Mouse (Mus musculus): ENCODE results near the gene Runx1. TPM values are rescaled to one million over a fixed set of nuclear protein-coding genes. Genes with fewer than 3 reads are reported as not detected.

Gene Runx1
- polyA plus RNA-seq, 2 experiments, result 3.0 to 4.4 TPM

GRCm38 (mm10) chr16:92645423-92646115, 180.4 kb downstream of the Runx1 start:
- H3K4me3 ChIP-seq (ENCODE audit: insufficient read depth in 1 of 2, low read depth in 2 of 2, low read length in 2 of 2), result no peak overlapping the region
- no peak for DNase-seq (ENCODE audit: low read depth in 3 of 3, low spot score in 3 of 3)
- 75% methylated on average over 22 of the region's 22 CpGs for WGBS (ENCODE audit: insufficient replicate concordance)
- no peak overlapping the region for H3K4me2 ChIP-seq (ENCODE audit: low read depth)
- no peaks in the 10 kb centered on the region; the same call in 1 of the 2 replicates for H3K36me3 ChIP-seq (replicated peaks; ENCODE audit: control insufficient read depth, insufficient read depth, low read depth)
- no peaks in the 10 kb centered on the region for H3K9me3 ChIP-seq (ENCODE audit: control insufficient read depth, low read length)
- H3K27ac ChIP-seq, result no peak overlapping the region
- no peak for TF ChIP-seq CTCF (IDR thresholded peaks at IDR 0.05; ENCODE audit: low read depth)
- no peak for TF ChIP-seq EP300 (IDR thresholded peaks at IDR 0.05; ENCODE audit: low read depth)
- H3K4me1 ChIP-seq (replicated peaks; ENCODE audit: control insufficient read depth in 2 of 2, insufficient read depth in 2 of 2, low read length in 1 of 2), result no peaks in the 10 kb centered on the region
- ATAC-seq (ENCODE audit: insufficient read depth), result no peak
- no peak overlapping the region for H3K9ac ChIP-seq (replicated peaks)
- H3K27me3 ChIP-seq (ENCODE audit: control insufficient read depth, insufficient read depth, low read length), result no peaks in the 10 kb centered on the region

GRCm38 (mm10) chr16:92644718-92645422, 181.1 kb downstream of the Runx1 start:
- Histone ChIP-seq H3K4me3 (ENCODE audit: insufficient read depth in 1 of 2, low read depth in 2 of 2, low read length in 2 of 2) (no peak overlapping the region), H3K27ac (no peak overlapping the region), H3K4me1 (replicated peaks; ENCODE audit: control insufficient read depth in 2 of 2, insufficient read depth in 2 of 2, low read length in 1 of 2) (no peaks in the 10 kb centered on the region), H3K27me3 (ENCODE audit: control insufficient read depth, insufficient read depth, low read length) (no peaks in the 10 kb centered on the region), H3K9me3 (ENCODE audit: control insufficient read depth, low read length) (no peaks in the 10 kb centered on the region), H3K36me3 (replicated peaks; ENCODE audit: control insufficient read depth, insufficient read depth, low read depth) (no peaks in the 10 kb centered on the region; the same call in 1 of the 2 replicates), H3K9ac (replicated peaks) (no peak overlapping the region), H3K4me2 (ENCODE audit: low read depth) (no peak overlapping the region)
- no peak for DNase-seq (ENCODE audit: low read depth in 3 of 3, low spot score in 3 of 3)
- ATAC-seq (ENCODE audit: insufficient read depth), result no peak
- TF ChIP-seq CTCF (IDR thresholded peaks at IDR 0.05; ENCODE audit: low read depth), result no peak
- no peak for TF ChIP-seq EP300 (IDR thresholded peaks at IDR 0.05; ENCODE audit: low read depth)
- 48% methylated on average over 15 of the region's 15 CpGs for WGBS (ENCODE audit: insufficient replicate concordance)

GRCm38 (mm10) chr16:92644315-92644714, 181.6 kb downstream of the Runx1 start:
- no peak overlapping the region for H3K4me3 ChIP-seq (ENCODE audit: insufficient read depth in 1 of 2, low read depth in 2 of 2, low read length in 2 of 2)
- DNase-seq (ENCODE audit: low read depth in 3 of 3, low spot score in 3 of 3), result no peak
- no peak overlapping the region for H3K27ac ChIP-seq
- no peak overlapping the region for H3K9ac ChIP-seq (replicated peaks)
- TF ChIP-seq EP300 (IDR thresholded peaks at IDR 0.05; ENCODE audit: low read depth) (no peak), CTCF (IDR thresholded peaks at IDR 0.05; ENCODE audit: low read depth) (no peak)
- H3K4me1 ChIP-seq (replicated peaks; ENCODE audit: control insufficient read depth in 2 of 2, insufficient read depth in 2 of 2, low read length in 1 of 2), result no peaks in the 10 kb centered on the region
- H3K4me2 ChIP-seq (ENCODE audit: low read depth), result no peak overlapping the region
- no peaks in the 10 kb centered on the region; the same call in 1 of the 2 replicates for H3K36me3 ChIP-seq (replicated peaks; ENCODE audit: control insufficient read depth, insufficient read depth, low read depth)
- no peak for ATAC-seq (ENCODE audit: insufficient read depth)
- H3K27me3 ChIP-seq (ENCODE audit: control insufficient read depth, insufficient read depth, low read length), result no peaks in the 10 kb centered on the region
- no peaks in the 10 kb centered on the region for H3K9me3 ChIP-seq (ENCODE audit: control insufficient read depth, low read length)
- 70% methylated on average over 10 of the region's 10 CpGs for WGBS (ENCODE audit: insufficient replicate concordance)

- 79% methylated on average over 8 of the region's 8 CpGs for WGBS (ENCODE audit: insufficient replicate concordance)
- no peak overlapping the region for H3K9ac ChIP-seq (replicated peaks)
- no peak for DNase-seq (ENCODE audit: low read depth in 3 of 3, low spot score in 3 of 3)
- no peaks in the 10 kb centered on the region; the same call in 1 of the 2 replicates for H3K36me3 ChIP-seq (replicated peaks; ENCODE audit: control insufficient read depth, insufficient read depth, low read depth)
- no peak overlapping the region for H3K4me3 ChIP-seq (ENCODE audit: insufficient read depth in 1 of 2, low read depth in 2 of 2, low read length in 2 of 2)
- no peaks in the 10 kb centered on the region for H3K4me1 ChIP-seq (replicated peaks; ENCODE audit: control insufficient read depth in 2 of 2, insufficient read depth in 2 of 2, low read length in 1 of 2)
- H3K9me3 ChIP-seq (ENCODE audit: control insufficient read depth, low read length), result no peaks in the 10 kb centered on the region
- ATAC-seq (ENCODE audit: insufficient read depth), result no peak
- no peak for TF ChIP-seq CTCF (IDR thresholded peaks at IDR 0.05; ENCODE audit: low read depth)
- no peak overlapping the region for H3K27ac ChIP-seq
- H3K4me2 ChIP-seq (ENCODE audit: low read depth), result no peak overlapping the region
- H3K27me3 ChIP-seq (ENCODE audit: control insufficient read depth, insufficient read depth, low read length), result no peaks in the 10 kb centered on the region
Observed at GRCm38 (mm10) chr16:92642283-92642682, 183.7 kb downstream of the Runx1 start.

- TF ChIP-seq EP300 (IDR thresholded peaks at IDR 0.05; ENCODE audit: low read depth), result no peak
- no peak for TF ChIP-seq CTCF (IDR thresholded peaks at IDR 0.05; ENCODE audit: low read depth)
- no peaks in the 10 kb centered on the region; the same call in 1 of the 2 replicates for H3K36me3 ChIP-seq (replicated peaks; ENCODE audit: control insufficient read depth, insufficient read depth, low read depth)
- DNase-seq (ENCODE audit: low read depth in 3 of 3, low spot score in 3 of 3), result no peak
- no peak for ATAC-seq (ENCODE audit: insufficient read depth)
- H3K27me3 ChIP-seq (ENCODE audit: control insufficient read depth, insufficient read depth, low read length), result no peaks in the 10 kb centered on the region
- H3K4me3 ChIP-seq (ENCODE audit: insufficient read depth in 1 of 2, low read depth in 2 of 2, low read length in 2 of 2), result no peak overlapping the region
- no peaks in the 10 kb centered on the region for H3K9me3 ChIP-seq (ENCODE audit: control insufficient read depth, low read length)
- H3K9ac ChIP-seq (replicated peaks), result no peak overlapping the region
- no peaks in the 10 kb centered on the region for H3K4me1 ChIP-seq (replicated peaks; ENCODE audit: control insufficient read depth in 2 of 2, insufficient read depth in 2 of 2, low read length in 1 of 2)
- no peak overlapping the region for H3K27ac ChIP-seq
- WGBS (ENCODE audit: insufficient replicate concordance), result 65% methylated on average over 6 of the region's 6 CpGs
- H3K4me2 ChIP-seq (ENCODE audit: low read depth), result no peak overlapping the region
Observed at GRCm38 (mm10) chr16:92641053-92641452, 184.9 kb downstream of the Runx1 start.

Measured in liver, embryonic 14.5 days (tissue).